Mouse (Mus musculus): ENCODE results near the gene Phldb1. TPM values are rescaled to one million over a fixed set of nuclear protein-coding genes. Genes with fewer than 3 reads are reported as not detected.

Phldb1 gene
- polyA plus RNA-seq, 1 experiment from 2014 or later: 36.3 TPM

DNA sequence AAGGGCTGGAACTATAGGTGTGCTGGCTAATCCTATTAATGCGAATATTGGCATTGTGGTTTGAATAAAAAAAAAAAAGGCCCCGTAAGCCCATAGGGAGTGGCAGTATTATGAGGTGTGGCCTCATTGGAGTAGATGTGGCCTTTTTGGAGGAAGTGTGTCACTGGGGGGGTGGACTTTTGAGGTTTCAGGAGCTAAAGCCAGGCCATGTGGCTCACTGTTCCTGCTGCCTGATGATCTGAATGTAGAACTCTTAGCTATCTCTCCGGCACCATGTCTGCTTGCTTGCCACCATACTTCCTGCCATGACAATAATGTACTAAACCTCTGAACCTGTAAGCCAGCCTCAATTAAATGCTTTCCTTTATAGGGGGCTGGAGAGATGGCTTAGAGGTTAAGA, 12.3 kb upstream of the Phldb1 start:
- WGBS: 94% methylated on average over 3 of the region's 3 CpGs
- Histone ChIP-seq H3K27me3 (ENCODE audit: control insufficient read depth, insufficient read depth, low read length) (no peaks in the 10 kb centered on the region), H3K4me1 (replicated peaks; ENCODE audit: control insufficient read depth, insufficient read depth, low read length) (no peaks in the 10 kb centered on the region), H3K36me3 (ENCODE audit: control insufficient read depth, insufficient read depth, low read length) (peaks cover 11% of the 10 kb centered on the region; the same call in 1 of the 2 replicates), H3K27ac (ENCODE audit: low read depth, low read length) (no peak overlapping the region), H3K4me3 (ENCODE audit: low read depth, low read length) (no peak overlapping the region), H3K4me2 (replicated peaks; ENCODE audit: low read depth, low read length) (no peak overlapping the region), H3K9me3 (ENCODE audit: control insufficient read depth, low read length) (no peaks in the 10 kb centered on the region), H3K9ac (ENCODE audit: low read depth, low read length) (no peak overlapping the region)
- no peak for DNase-seq (ENCODE audit: low spot score)
- no peak for ATAC-seq (ENCODE audit: low FRiP score)

GRCm38 (mm10) chr9:44746666-44747065, 11.7 kb upstream of the Phldb1 start:
- Histone ChIP-seq H3K4me2 (replicated peaks; ENCODE audit: low read depth, low read length) (no peak overlapping the region), H3K4me3 (ENCODE audit: low read depth, low read length) (no peak overlapping the region), H3K4me1 (replicated peaks; ENCODE audit: control insufficient read depth, insufficient read depth, low read length) (no peaks in the 10 kb centered on the region), H3K27me3 (ENCODE audit: control insufficient read depth, insufficient read depth, low read length) (no peaks in the 10 kb centered on the region), H3K9ac (ENCODE audit: low read depth, low read length) (no peak overlapping the region), H3K27ac (ENCODE audit: low read depth, low read length) (no peak overlapping the region), H3K36me3 (ENCODE audit: control insufficient read depth, insufficient read depth, low read length) (peaks cover 11% of the 10 kb centered on the region; the same call in 1 of the 2 replicates), H3K9me3 (ENCODE audit: control insufficient read depth, low read length) (no peaks in the 10 kb centered on the region)
- ATAC-seq (ENCODE audit: low FRiP score) (no peak), DNase-seq (ENCODE audit: low spot score) (no peak)
- 94% methylated on average over 3 of the region's 3 CpGs for WGBS

GRCm38 (mm10) chr9:44745371-44745770, 10.4 kb upstream of the Phldb1 start:
- Histone ChIP-seq H3K4me2 (replicated peaks; ENCODE audit: low read depth, low read length) (no peak overlapping the region), H3K36me3 (ENCODE audit: control insufficient read depth, insufficient read depth, low read length) (peaks cover 7% of the 10 kb centered on the region; the same call in 1 of the 2 replicates), H3K9me3 (ENCODE audit: control insufficient read depth, low read length) (no peaks in the 10 kb centered on the region), H3K4me3 (ENCODE audit: low read depth, low read length) (no peak overlapping the region), H3K27me3 (ENCODE audit: control insufficient read depth, insufficient read depth, low read length) (no peaks in the 10 kb centered on the region), H3K4me1 (replicated peaks; ENCODE audit: control insufficient read depth, insufficient read depth, low read length) (no peaks in the 10 kb centered on the region), H3K27ac (ENCODE audit: low read depth, low read length) (no peak overlapping the region), H3K9ac (ENCODE audit: low read depth, low read length) (no peak overlapping the region)
- DNase-seq (ENCODE audit: low spot score) (no peak), ATAC-seq (ENCODE audit: low FRiP score) (no peak)
- 84% methylated on average over 7 of the region's 7 CpGs for WGBS

- Histone ChIP-seq H3K9me3 (ENCODE audit: control insufficient read depth, low read length) (no peaks in the 10 kb centered on the region), H3K27ac (ENCODE audit: low read depth, low read length) (no peak overlapping the region), H3K36me3 (ENCODE audit: control insufficient read depth, insufficient read depth, low read length) (peaks cover 4% of the 10 kb centered on the region; the same call in 1 of the 2 replicates), H3K9ac (ENCODE audit: low read depth, low read length) (no peak overlapping the region), H3K4me3 (ENCODE audit: low read depth, low read length) (no peak overlapping the region), H3K27me3 (ENCODE audit: control insufficient read depth, insufficient read depth, low read length) (no peaks in the 10 kb centered on the region), H3K4me2 (replicated peaks; ENCODE audit: low read depth, low read length) (no peak overlapping the region), H3K4me1 (replicated peaks; ENCODE audit: control insufficient read depth, insufficient read depth, low read length) (no peaks in the 10 kb centered on the region)
- WGBS: 85% methylated on average over 1 of the region's 1 CpGs
- no peak for DNase-seq (ENCODE audit: low spot score)
- ATAC-seq (ENCODE audit: low FRiP score): no peak
These were observed 5.7 kb upstream of the Phldb1 start for GRCm38 (mm10) chr9:44740663-44741192.

GRCm38 (mm10) chr9:44737240-44737949, 2.4 kb upstream of the Phldb1 start:
- 49% methylated on average over 8 of the region's 8 CpGs for WGBS
- Histone ChIP-seq H3K9me3 (ENCODE audit: control insufficient read depth, low read length) (no peaks in the 10 kb centered on the region), H3K36me3 (ENCODE audit: control insufficient read depth, insufficient read depth, low read length) (no peaks in the 10 kb centered on the region), H3K4me1 (replicated peaks; ENCODE audit: control insufficient read depth, insufficient read depth, low read length) (peaks cover 5% of the 10 kb centered on the region), H3K4me2 (replicated peaks; ENCODE audit: low read depth, low read length) (no peak overlapping the region), H3K9ac (ENCODE audit: low read depth, low read length) (no peak overlapping the region), H3K27me3 (ENCODE audit: control insufficient read depth, insufficient read depth, low read length) (peaks cover 8% of the 10 kb centered on the region; the same call in 1 of the 2 replicates), H3K4me3 (ENCODE audit: low read depth, low read length) (no peak overlapping the region), H3K27ac (ENCODE audit: low read depth, low read length) (no peak overlapping the region)
- ATAC-seq (ENCODE audit: low FRiP score) (no peak), DNase-seq (ENCODE audit: low spot score) (no peak)

DNA sequence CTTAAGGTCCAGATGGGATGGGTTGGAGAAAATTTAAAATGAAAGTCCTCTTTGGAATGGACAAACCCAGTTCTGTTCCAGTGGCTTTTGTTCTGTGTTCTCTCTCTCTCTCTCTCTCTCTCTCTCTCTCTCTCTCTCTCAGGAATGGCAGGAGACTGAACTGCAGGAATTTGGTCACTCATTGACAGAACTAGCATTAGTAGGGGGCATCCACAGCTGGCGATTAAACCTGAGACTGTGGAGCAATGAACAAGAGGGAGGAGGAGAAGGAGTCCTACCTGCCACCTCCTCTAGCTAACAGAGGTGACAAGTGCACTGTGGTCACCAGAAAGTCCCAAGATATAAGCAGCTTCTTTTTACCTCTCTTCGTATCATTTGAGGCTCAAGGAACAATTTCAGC, 1.3 kb upstream of the Phldb1 start:
- 38% methylated on average over 2 of the region's 2 CpGs for WGBS
- no peak overlapping the region for H3K4me3 ChIP-seq (ENCODE audit: low read depth, low read length)

DNA sequence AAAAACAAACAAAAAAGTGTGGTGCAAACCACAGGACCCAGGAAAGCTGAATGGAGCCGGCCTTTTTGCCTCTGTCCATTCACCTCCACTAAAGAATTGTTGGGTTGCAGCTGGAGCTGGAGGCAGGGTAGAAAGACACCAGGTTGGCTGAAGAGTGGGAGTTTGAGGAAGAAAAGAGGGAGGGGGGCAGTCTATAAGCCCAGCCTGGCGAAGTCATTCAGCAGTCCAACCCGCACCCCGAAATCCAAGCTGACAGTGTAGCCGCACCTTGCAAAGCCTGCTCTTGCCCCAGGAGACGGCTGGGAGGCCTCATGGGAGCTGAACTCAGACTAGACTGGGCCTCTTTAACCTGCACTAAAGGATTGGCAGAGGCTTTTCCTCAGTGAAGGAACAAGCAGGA, 888 bp upstream of the Phldb1 start:
- Histone ChIP-seq H3K9ac (ENCODE audit: low read depth, low read length) (no peak overlapping the region), H3K36me3 (ENCODE audit: control insufficient read depth, insufficient read depth, low read length) (no peaks in the 10 kb centered on the region), H3K4me3 (ENCODE audit: low read depth, low read length) (no peak overlapping the region), H3K27ac (ENCODE audit: low read depth, low read length) (no peak overlapping the region), H3K4me2 (replicated peaks; ENCODE audit: low read depth, low read length) (no peak overlapping the region), H3K9me3 (ENCODE audit: control insufficient read depth, low read length) (no peaks in the 10 kb centered on the region), H3K4me1 (replicated peaks; ENCODE audit: control insufficient read depth, insufficient read depth, low read length) (peaks cover 5% of the 10 kb centered on the region), H3K27me3 (ENCODE audit: control insufficient read depth, insufficient read depth, low read length) (peaks cover 8% of the 10 kb centered on the region; the same call in 1 of the 2 replicates)
- 72% methylated on average over 6 of the region's 6 CpGs for WGBS
- DNase-seq (ENCODE audit: low spot score) (no peak), ATAC-seq (ENCODE audit: low FRiP score) (no peak)

More for the DNA sequence above, 1.3 kb upstream of the Phldb1 start:
- peaks cover 8% of the 10 kb centered on the region; the same call in 1 of the 2 replicates for H3K27me3 ChIP-seq (ENCODE audit: control insufficient read depth, insufficient read depth, low read length)
- ATAC-seq (ENCODE audit: low FRiP score): no peak
- no peak overlapping the region for H3K9ac ChIP-seq (ENCODE audit: low read depth, low read length)
- H3K27ac ChIP-seq (ENCODE audit: low read depth, low read length): no peak overlapping the region
- DNase-seq (ENCODE audit: low spot score): no peak
- no peaks in the 10 kb centered on the region for H3K36me3 ChIP-seq (ENCODE audit: control insufficient read depth, insufficient read depth, low read length)
- H3K9me3 ChIP-seq (ENCODE audit: control insufficient read depth, low read length): no peaks in the 10 kb centered on the region
- peaks cover 5% of the 10 kb centered on the region for H3K4me1 ChIP-seq (replicated peaks; ENCODE audit: control insufficient read depth, insufficient read depth, low read length)
- no peak overlapping the region for H3K4me2 ChIP-seq (replicated peaks; ENCODE audit: low read depth, low read length)

GRCm38 (mm10) chr9:44733671-44734523, 1.1 kb downstream of the Phldb1 start:
- under 1% methylated on average over 76 of the region's 79 CpGs for WGBS
- Histone ChIP-seq H3K9me3 (ENCODE audit: control insufficient read depth, low read length) (no peaks in the 10 kb centered on the region), H3K4me3 (ENCODE audit: low read depth, low read length) (peak overlapping the region; percentile 63), H3K36me3 (ENCODE audit: control insufficient read depth, insufficient read depth, low read length) (no peaks in the 10 kb centered on the region), H3K27me3 (ENCODE audit: control insufficient read depth, insufficient read depth, low read length) (peaks cover 8% of the 10 kb centered on the region; the same call in 1 of the 2 replicates), H3K27ac (ENCODE audit: low read depth, low read length) (peak overlapping the region; percentile 24; the same call in 1 of the 2 replicates), H3K4me2 (replicated peaks; ENCODE audit: low read depth, low read length) (peak overlapping the region; percentile 100), H3K9ac (ENCODE audit: low read depth, low read length) (peak overlapping the region; percentile 71), H3K4me1 (replicated peaks; ENCODE audit: control insufficient read depth, insufficient read depth, low read length) (peaks cover 5% of the 10 kb centered on the region)
- DNase-seq (ENCODE audit: low spot score) (peak; percentile 53), ATAC-seq (ENCODE audit: low FRiP score) (peak; percentile 45)

Measured in hindbrain, embryonic 11.5 days (tissue).